Mouse (Mus musculus) liver, embryonic 15.5 days (tissue): ENCODE data around the gene Lmo7. TPM values are rescaled to one million over a fixed set of nuclear protein-coding genes. Genes with fewer than 3 reads are reported as not detected.

ENCODE experiments used
- ATAC-seq: fragments of 200-750 bp; cut with Nextera tagmentation; 2 replicates; pipeline ENCODE4 v1.8.0; 2017; ENCODE audit warnings: moderate number of reproducible peaks, mild to moderate bottlenecking, moderate library complexity; ENCODE audit not compliant: insufficient read depth
- H3K27ac ChIP-seq: fragments of 300-500 bp; sonication (generic); replicated peaks from 2 replicates; pipeline ENCODE4 v1.5.1; 2015; ENCODE audit warnings: mild to moderate bottlenecking, inconsistent platforms
- H3K27me3 ChIP-seq: fragments of 300-500 bp; sonication (generic); 2 replicates; pipeline ENCODE4 v1.6.1; 2015; ENCODE audit warnings: mild to moderate bottlenecking, inconsistent platforms
- H3K36me3 ChIP-seq: fragments of 300-500 bp; sonication (generic); replicated peaks from 2 replicates; pipeline ENCODE4 v1.6.1; 2015; ENCODE audit warnings: moderate library complexity, mild to moderate bottlenecking, inconsistent platforms
- H3K4me1 ChIP-seq: fragments of 300-500 bp; sonication (generic); replicated peaks from 2 replicates; pipeline ENCODE4 v1.6.1; 2015; ENCODE audit warnings: inconsistent platforms
- H3K4me2 ChIP-seq: fragments of 300-500 bp; sonication (generic); 2 replicates; pipeline ENCODE4 v1.6.1; 2015; ENCODE audit warnings: moderate library complexity, mild to moderate bottlenecking, inconsistent platforms
- H3K4me3 ChIP-seq: fragments of 300-500 bp; sonication (generic); replicated peaks from 2 replicates; pipeline ENCODE4 v1.5.1; 2015; ENCODE audit warnings: mild to moderate bottlenecking, inconsistent platforms
- H3K9ac ChIP-seq: fragments of 300-500 bp; sonication (generic); 2 replicates; pipeline ENCODE4 v1.6.1; 2015; ENCODE audit warnings: moderate library complexity, mild to moderate bottlenecking, inconsistent platforms
- H3K9me3 ChIP-seq: fragments of 300-500 bp; sonication (generic); replicated peaks from 2 replicates; pipeline ENCODE4 v1.6.1; 2016; ENCODE audit warnings: inconsistent platforms
- WGBS: fragments of 180-500 bp; shearing (Covaris S2); methylation state at CpG from one replicate; pipeline ENCODE4 v1.1.7; 2015; ENCODE audit warnings: mixed read lengths; ENCODE audit not compliant: insufficient replicate concordance; 5-methylcytosine and 5-hydroxymethylcytosine counted together
- polyA plus RNA-seq: library from polyadenylated mRNA; unstranded; fragments of >200 nt; fragmentation: Nextera tagmentation; extraction: Ambion mirVana; gene quantifications from 2 replicates; pipeline ENCODE4 v1.2.1, GENCODE M21; 2015

Lmo7 gene
- polyA plus RNA-seq, 1 experiment from 2014 or later = 2.7 TPM

GRCm38 (mm10) chr14:101859305-101859886 is 129.6 kb downstream of the Lmo7 start:
- no peak overlapping the region for H3K9ac ChIP-seq
- H3K9me3 ChIP-seq = no peaks in the 10 kb centered on the region
- no peak overlapping the region for H3K4me3 ChIP-seq
- WGBS = 55% methylated on average over 8 of the region's 8 CpGs
- no peaks in the 10 kb centered on the region for H3K36me3 ChIP-seq
- H3K4me1 ChIP-seq = no peaks in the 10 kb centered on the region
- no peaks in the 10 kb centered on the region for H3K27me3 ChIP-seq
- H3K27ac ChIP-seq = no peak overlapping the region
- H3K4me2 ChIP-seq = no peak overlapping the region
- ATAC-seq = no peak

GRCm38 (mm10) chr14:101862088-101862487 is 132.3 kb downstream of the Lmo7 start:
- no peak for ATAC-seq
- Histone ChIP-seq H3K4me1 (no peaks in the 10 kb centered on the region), H3K4me3 (no peak overlapping the region), H3K36me3 (no peaks in the 10 kb centered on the region), H3K4me2 (no peak overlapping the region), H3K27me3 (no peaks in the 10 kb centered on the region), H3K9me3 (no peaks in the 10 kb centered on the region), H3K27ac (no peak overlapping the region), H3K9ac (no peak overlapping the region)
- 28% methylated on average over 3 of the region's 3 CpGs for WGBS

GRCm38 (mm10) chr14:101867071-101867733 is 137.4 kb downstream of the Lmo7 start:
- WGBS = 66% methylated on average over 9 of the region's 10 CpGs
- Histone ChIP-seq H3K9ac (no peak overlapping the region), H3K27ac (no peak overlapping the region), H3K9me3 (no peaks in the 10 kb centered on the region), H3K27me3 (no peaks in the 10 kb centered on the region), H3K36me3 (no peaks in the 10 kb centered on the region), H3K4me3 (no peak overlapping the region), H3K4me1 (no peaks in the 10 kb centered on the region), H3K4me2 (no peak overlapping the region)
- no peak for ATAC-seq

- Histone ChIP-seq H3K27ac (no peak overlapping the region), H3K4me2 (no peak overlapping the region), H3K9me3 (no peaks in the 10 kb centered on the region), H3K4me1 (no peaks in the 10 kb centered on the region), H3K9ac (no peak overlapping the region), H3K36me3 (no peaks in the 10 kb centered on the region), H3K4me3 (no peak overlapping the region), H3K27me3 (no peaks in the 10 kb centered on the region)
- whole genome bisulfite sequencing = 60% methylated on average over 6 of the region's 6 CpGs
- ATAC-seq = no peak
Observed at GRCm38 (mm10) chr14:101869145-101869544, 139.4 kb downstream of the Lmo7 start.

- no peak for ATAC-seq
- WGBS = 53% methylated on average over 4 of the region's 4 CpGs
- Histone ChIP-seq H3K4me3 (no peak overlapping the region), H3K27me3 (no peaks in the 10 kb centered on the region), H3K9me3 (no peaks in the 10 kb centered on the region), H3K27ac (no peak overlapping the region), H3K36me3 (no peaks in the 10 kb centered on the region), H3K4me1 (no peaks in the 10 kb centered on the region), H3K9ac (no peak overlapping the region), H3K4me2 (no peak overlapping the region)
Observed at GRCm38 (mm10) chr14:101869661-101870060, 139.9 kb downstream of the Lmo7 start.

GRCm38 (mm10) chr14:101870171-101870902 is 140.6 kb downstream of the Lmo7 start:
- H3K27me3 ChIP-seq = no peaks in the 10 kb centered on the region
- WGBS = 50% methylated on average over 9 of the region's 9 CpGs
- no peak overlapping the region for H3K9ac ChIP-seq
- H3K27ac ChIP-seq = no peak overlapping the region
- no peaks in the 10 kb centered on the region for H3K36me3 ChIP-seq
- H3K9me3 ChIP-seq = no peaks in the 10 kb centered on the region
- no peak overlapping the region for H3K4me3 ChIP-seq
- no peak for ATAC-seq
- no peak overlapping the region for H3K4me2 ChIP-seq
- H3K4me1 ChIP-seq = no peaks in the 10 kb centered on the region

GRCm38 (mm10) chr14:101872846-101873245 is 143.1 kb downstream of the Lmo7 start:
- Histone ChIP-seq H3K36me3 (no peaks in the 10 kb centered on the region), H3K9me3 (no peaks in the 10 kb centered on the region), H3K27ac (no peak overlapping the region), H3K4me2 (no peak overlapping the region), H3K4me3 (no peak overlapping the region), H3K27me3 (no peaks in the 10 kb centered on the region), H3K4me1 (no peaks in the 10 kb centered on the region), H3K9ac (no peak overlapping the region)
- no peak for ATAC-seq
- WGBS = 51% methylated on average over 3 of the region's 3 CpGs

GRCm38 (mm10) chr14:101878346-101879049 is 148.7 kb downstream of the Lmo7 start:
- no peaks in the 10 kb centered on the region for H3K9me3 ChIP-seq
- WGBS = 51% methylated on average over 8 of the region's 8 CpGs
- ATAC-seq = no peak
- no peak overlapping the region for H3K27ac ChIP-seq
- no peaks in the 10 kb centered on the region for H3K36me3 ChIP-seq
- H3K4me3 ChIP-seq = no peak overlapping the region
- no peak overlapping the region for H3K4me2 ChIP-seq
- H3K4me1 ChIP-seq = no peaks in the 10 kb centered on the region
- H3K27me3 ChIP-seq = no peaks in the 10 kb centered on the region
- no peak overlapping the region for H3K9ac ChIP-seq

- WGBS = 28% methylated on average over 7 of the region's 7 CpGs
- Histone ChIP-seq H3K9me3 (no peaks in the 10 kb centered on the region), H3K4me2 (no peak overlapping the region), H3K4me1 (no peaks in the 10 kb centered on the region), H3K9ac (no peak overlapping the region), H3K27me3 (no peaks in the 10 kb centered on the region), H3K27ac (no peak overlapping the region), H3K36me3 (no peaks in the 10 kb centered on the region), H3K4me3 (no peak overlapping the region)
- no peak for ATAC-seq
Observed at GRCm38 (mm10) chr14:101879050-101879694, 149.4 kb downstream of the Lmo7 start.

- Histone ChIP-seq H3K27me3 (no peaks in the 10 kb centered on the region), H3K9me3 (no peaks in the 10 kb centered on the region), H3K4me1 (no peaks in the 10 kb centered on the region), H3K36me3 (no peaks in the 10 kb centered on the region), H3K4me3 (no peak overlapping the region), H3K27ac (no peak overlapping the region), H3K4me2 (no peak overlapping the region), H3K9ac (no peak overlapping the region)
- 4% methylated on average over 5 of the region's 5 CpGs for WGBS
- ATAC-seq = peak; percentile 28; the same call in 1 of the 2 replicates
Observed at GRCm38 (mm10) chr14:101882966-101883365, 153.2 kb downstream of the Lmo7 start.

- ATAC-seq = no peak
- WGBS = 50% methylated on average over 6 of the region's 6 CpGs
Observed at GRCm38 (mm10) chr14:101883787-101884186, 154.0 kb downstream of the Lmo7 start.

More at GRCm38 (mm10) chr14:101883787-101884186, 154.0 kb downstream of the Lmo7 start:
- no peak overlapping the region for H3K27ac ChIP-seq
- H3K27me3 ChIP-seq = no peaks in the 10 kb centered on the region
- no peak overlapping the region for H3K4me3 ChIP-seq
- H3K9ac ChIP-seq = no peak overlapping the region
- H3K4me1 ChIP-seq = no peaks in the 10 kb centered on the region
- no peak overlapping the region for H3K4me2 ChIP-seq
- no peaks in the 10 kb centered on the region for H3K9me3 ChIP-seq
- no peaks in the 10 kb centered on the region for H3K36me3 ChIP-seq
